Mouse (Mus musculus) forebrain, embryonic 10.5 days (tissue): ENCODE results near the gene Eya4. TPM values are rescaled to one million over a fixed set of nuclear protein-coding genes. Genes with fewer than 3 reads are reported as not detected.

ENCODE experiments used
- DNase-seq: peaks from one replicate; pipeline ENCODE4 v3.0.0-alpha.2; 2017; ENCODE audit warnings: low spot score; ENCODE audit errors: extremely low spot score
- H3K27ac ChIP-seq: fragments of 300-500 bp; sonication (generic); 2 replicates; pipeline ENCODE4 v1.5.1; 2016; ENCODE audit warnings: mild to moderate bottlenecking
- H3K27me3 ChIP-seq: fragments of 300-500 bp; sonication (generic); 2 replicates; pipeline ENCODE4 v1.6.1; 2016; ENCODE audit warnings: mild to moderate bottlenecking; ENCODE audit not compliant: poor library complexity, severe bottlenecking
- H3K36me3 ChIP-seq: fragments of 300-500 bp; sonication (generic); replicated peaks from 2 replicates; pipeline ENCODE4 v1.6.1; 2016; ENCODE audit warnings: mild to moderate bottlenecking, moderate library complexity
- H3K4me1 ChIP-seq: fragments of 300-500 bp; sonication (generic); 2 replicates; pipeline ENCODE4 v1.6.1; 2016
- H3K4me3 ChIP-seq: fragments of 300-500 bp; sonication (generic); 2 replicates; pipeline ENCODE4 v1.5.1; 2016; ENCODE audit warnings: mild to moderate bottlenecking, moderate library complexity
- H3K9me3 ChIP-seq: fragments of 300-500 bp; sonication (generic); 2 replicates; pipeline ENCODE4 v1.6.1; 2016; ENCODE audit warnings: mild to moderate bottlenecking, moderate library complexity
- WGBS: fragments of 180-500 bp; shearing (Covaris S2); methylation state at CpG from one replicate; pipeline ENCODE4 v1.1.7; 2016; 5-methylcytosine and 5-hydroxymethylcytosine counted together
- polyA plus RNA-seq: library from polyadenylated mRNA; unstranded; fragments of >200 nt; fragmentation: Nextera tagmentation; extraction: Ambion mirVana; gene quantifications from 2 replicates; pipeline ENCODE4 v1.2.1, GENCODE M21; 2016

The Eya4 gene
- polyA plus RNA-seq = 5.1 and 6.2 TPM in 2 replicates

DNA sequence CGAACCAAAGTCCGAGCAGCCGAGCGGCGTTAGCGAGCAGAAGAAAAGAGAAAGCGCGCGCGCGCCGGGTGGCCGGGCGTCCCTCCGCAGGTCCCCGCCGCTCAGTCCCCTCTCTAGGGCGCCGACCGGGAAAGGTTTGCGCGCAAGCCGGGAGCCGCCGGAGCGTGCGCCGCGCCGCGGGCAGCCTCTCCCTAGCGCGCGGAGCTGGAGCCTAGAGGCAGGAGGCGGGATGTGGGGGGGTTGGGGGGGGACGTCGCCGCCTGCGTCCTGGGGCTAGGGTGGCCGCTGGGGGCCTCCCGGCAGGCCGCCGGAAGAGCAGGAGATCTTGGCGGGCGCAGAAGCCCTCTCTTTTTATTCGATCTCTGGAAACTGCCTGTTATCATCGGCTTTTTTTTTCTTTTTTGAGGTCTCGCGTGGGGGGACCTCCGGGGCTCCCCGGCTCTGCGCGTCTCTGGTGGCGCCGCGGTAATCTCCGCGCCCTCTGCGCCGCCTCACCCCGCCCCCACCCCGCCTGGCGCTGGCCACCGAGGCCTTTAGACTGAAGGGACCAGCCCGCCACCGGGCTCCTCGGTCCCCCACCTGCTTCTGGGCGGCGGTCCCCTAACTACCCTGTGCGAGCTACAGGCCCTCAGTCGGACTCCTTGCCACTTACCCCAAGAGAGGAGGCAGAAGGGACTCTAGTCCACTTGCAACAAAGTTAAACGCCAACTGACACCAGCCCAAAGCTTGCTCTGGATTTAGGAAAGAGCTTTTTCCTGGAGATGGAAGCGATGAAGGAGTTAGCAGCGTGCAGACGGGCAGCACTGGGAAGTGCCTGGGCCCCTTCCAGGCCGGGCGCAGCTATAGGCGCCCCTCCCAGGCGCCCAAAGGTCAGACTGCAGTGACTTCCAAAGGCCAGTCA is at the start of gene Eya4:
Gene Eya4 (minus strand): TSS at position 776 of the 901 bp plus-strand sequence.
- peak; percentile 69 for DNase-seq
- Histone ChIP-seq H3K4me3 (peak within 1 kb of the TSS; percentile 81), H3K9me3 (no peaks in the 10 kb centered on the region), H3K27ac (peak within 1 kb of the TSS; percentile 97), H3K27me3 (peaks cover 43% of the 10 kb centered on the region), H3K4me1 (peaks cover 47% of the 10 kb centered on the region), H3K36me3 (no peaks in the 10 kb centered on the region)
- WGBS = under 1% methylated on average over 73 of the region's 79 CpGs

GRCm38 (mm10) chr10:23395399-23395798 is 44.8 kb upstream of the Eya4 start:
- no peaks in the 10 kb centered on the region for H3K36me3 ChIP-seq
- no peaks in the 10 kb centered on the region for H3K27me3 ChIP-seq
- no peak overlapping the region for H3K4me3 ChIP-seq
- H3K27ac ChIP-seq = no peak overlapping the region
- no peak for DNase-seq
- WGBS = 87% methylated on average over 3 of the region's 3 CpGs
- H3K9me3 ChIP-seq = no peaks in the 10 kb centered on the region
- peaks cover 10% of the 10 kb centered on the region for H3K4me1 ChIP-seq

- Histone ChIP-seq H3K36me3 (no peaks in the 10 kb centered on the region), H3K4me1 (peaks cover 10% of the 10 kb centered on the region), H3K27me3 (no peaks in the 10 kb centered on the region), H3K4me3 (no peak overlapping the region), H3K9me3 (no peaks in the 10 kb centered on the region), H3K27ac (no peak overlapping the region)
- 92% methylated on average over 11 of the region's 11 CpGs for WGBS
- no peak for DNase-seq
Measured at GRCm38 (mm10) chr10:23394556-23395245, 44.1 kb upstream of the Eya4 start.

DNA sequence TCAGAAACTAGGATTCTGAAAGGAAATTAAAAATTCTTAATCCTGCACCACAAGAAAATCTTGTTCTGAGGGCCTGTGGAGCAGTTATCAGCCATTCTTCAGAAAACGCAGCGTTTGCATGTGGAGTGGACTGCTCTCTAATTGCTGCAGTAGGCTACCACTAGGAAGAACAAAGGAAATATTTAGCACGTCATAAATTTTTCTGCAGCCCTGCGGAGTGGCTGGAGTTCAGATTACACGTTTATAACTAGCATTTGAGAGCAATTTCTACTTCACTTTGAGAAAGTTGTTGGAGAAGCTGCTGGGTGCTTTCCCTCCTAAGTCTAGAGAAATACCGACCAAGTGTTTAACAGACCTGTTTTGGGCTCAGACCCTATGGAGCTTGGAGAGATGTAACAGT is 43.6 kb upstream of the Eya4 start:
- DNase-seq = no peak
- no peaks in the 10 kb centered on the region for H3K9me3 ChIP-seq

DNA sequence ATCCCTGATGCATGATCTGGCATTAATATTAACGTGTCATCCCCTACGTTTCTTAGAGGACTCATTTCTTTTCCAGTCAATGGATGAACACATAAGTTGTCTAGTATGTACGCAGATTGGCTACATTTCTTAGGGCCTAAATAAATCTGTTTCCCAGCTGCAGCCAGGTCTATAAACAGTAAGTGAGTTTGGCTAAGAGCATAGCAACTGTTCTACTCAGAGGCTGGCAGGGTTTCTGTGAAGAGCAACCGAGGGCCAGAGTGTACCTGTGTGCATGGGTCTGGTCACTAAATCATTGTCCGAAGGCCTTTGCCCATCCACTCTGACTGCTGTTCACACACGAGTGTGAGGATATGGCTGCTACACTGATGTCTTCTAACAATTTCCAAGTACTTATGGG is 13.3 kb upstream of the Eya4 start:
- H3K27ac ChIP-seq = no peak overlapping the region
- H3K36me3 ChIP-seq = no peaks in the 10 kb centered on the region
- H3K9me3 ChIP-seq = no peaks in the 10 kb centered on the region
- no peak for DNase-seq
- no peaks in the 10 kb centered on the region for H3K4me1 ChIP-seq
- no peaks in the 10 kb centered on the region for H3K27me3 ChIP-seq
- 92% methylated on average over 6 of the region's 6 CpGs for WGBS
- no peak overlapping the region for H3K4me3 ChIP-seq

More for the DNA sequence above, 43.6 kb upstream of the Eya4 start:
- Histone ChIP-seq H3K36me3 (no peaks in the 10 kb centered on the region), H3K27me3 (no peaks in the 10 kb centered on the region), H3K4me3 (no peak overlapping the region), H3K27ac (no peak overlapping the region), H3K4me1 (peaks cover 10% of the 10 kb centered on the region)
- WGBS = 87% methylated on average over 6 of the region's 6 CpGs

DNA sequence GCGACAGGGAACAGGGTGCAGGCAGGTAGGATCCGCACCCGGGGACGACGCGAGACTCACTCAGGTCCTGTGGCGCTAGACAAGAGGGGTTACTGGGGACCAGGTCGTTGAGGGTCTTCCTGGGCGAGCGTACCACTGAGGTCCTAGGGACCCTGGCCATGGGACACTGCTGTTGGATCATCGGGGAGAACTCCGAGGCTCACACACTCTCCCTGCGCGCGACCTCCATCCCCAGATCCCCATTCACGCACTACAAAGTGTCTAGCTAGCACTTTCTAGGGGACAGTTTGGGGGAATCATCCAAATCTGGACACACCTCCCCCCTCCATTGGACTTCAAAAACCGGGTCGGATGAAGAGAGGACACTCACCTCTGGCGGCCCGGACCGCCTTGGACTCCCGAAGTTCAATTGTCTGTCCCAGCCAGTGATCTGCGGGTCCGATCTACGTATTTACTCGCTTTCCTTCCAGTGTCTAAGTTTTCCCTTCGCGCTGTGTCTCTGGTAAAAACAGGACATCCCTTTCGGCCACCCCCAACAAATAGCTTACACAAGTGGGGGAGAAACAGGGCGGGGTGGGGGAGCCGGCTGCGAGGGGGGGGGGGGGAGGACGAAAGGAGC is 1.1 kb downstream of the Eya4 start:
- no peak for DNase-seq
- H3K27ac ChIP-seq = peak overlapping the region; percentile 97
- H3K27me3 ChIP-seq = peaks cover 43% of the 10 kb centered on the region
- H3K4me3 ChIP-seq = peak overlapping the region; percentile 81
- WGBS = under 1% methylated on average over 32 of the region's 33 CpGs
- peaks cover 44% of the 10 kb centered on the region for H3K4me1 ChIP-seq
- no peaks in the 10 kb centered on the region for H3K36me3 ChIP-seq
- H3K9me3 ChIP-seq = no peaks in the 10 kb centered on the region

GRCm38 (mm10) chr10:23348893-23349391 is 1.6 kb downstream of the Eya4 start:
- H3K4me1 ChIP-seq = peaks cover 39% of the 10 kb centered on the region
- H3K27me3 ChIP-seq = peaks cover 43% of the 10 kb centered on the region
- DNase-seq = peak; percentile 56
- H3K27ac ChIP-seq = peak overlapping the region; percentile 97
- WGBS = under 1% methylated on average over 22 of the region's 22 CpGs
- H3K4me3 ChIP-seq = peak overlapping the region; percentile 81
- no peaks in the 10 kb centered on the region for H3K9me3 ChIP-seq
- H3K36me3 ChIP-seq = no peaks in the 10 kb centered on the region

GRCm38 (mm10) chr10:23348101-23348892 is 2.3 kb downstream of the Eya4 start:
- Histone ChIP-seq H3K4me3 (peak overlapping the region; percentile 81), H3K9me3 (no peaks in the 10 kb centered on the region), H3K27me3 (peaks cover 43% of the 10 kb centered on the region), H3K27ac (peak overlapping the region; percentile 97), H3K4me1 (peaks cover 39% of the 10 kb centered on the region), H3K36me3 (no peaks in the 10 kb centered on the region)
- DNase-seq = peak; percentile 30
- under 1% methylated on average over 34 of the region's 34 CpGs for WGBS

DNA sequence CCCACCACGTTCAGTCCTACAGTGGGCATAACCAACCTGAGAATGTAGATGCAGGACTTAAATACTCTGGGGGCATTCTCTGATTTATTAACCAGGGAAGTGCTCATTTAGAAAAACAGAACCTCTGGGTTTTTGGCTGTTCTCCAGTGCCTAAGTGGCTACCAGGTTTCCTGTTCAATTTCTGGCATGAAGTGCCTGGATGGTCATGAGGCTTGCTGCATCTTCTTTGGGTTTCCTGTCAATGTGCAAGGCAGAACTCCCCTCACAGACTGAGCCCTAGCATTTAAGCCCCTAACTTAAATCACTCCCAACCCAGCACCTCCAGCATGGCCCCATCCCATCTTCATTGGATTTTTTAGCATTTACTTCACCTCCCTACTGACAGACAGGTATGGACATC is 13.3 kb downstream of the Eya4 start:
- no peaks in the 10 kb centered on the region for H3K27me3 ChIP-seq
- no peak for DNase-seq
- H3K4me1 ChIP-seq = peaks cover 11% of the 10 kb centered on the region
- no peak overlapping the region for H3K27ac ChIP-seq
- 93% methylated on average over 1 of the region's 1 CpGs for WGBS
- no peak overlapping the region for H3K4me3 ChIP-seq
- no peaks in the 10 kb centered on the region for H3K9me3 ChIP-seq
- H3K36me3 ChIP-seq = no peaks in the 10 kb centered on the region

GRCm38 (mm10) chr10:23332768-23333167 is 17.8 kb downstream of the Eya4 start:
- no peaks in the 10 kb centered on the region for H3K36me3 ChIP-seq
- peaks cover 10% of the 10 kb centered on the region for H3K4me1 ChIP-seq
- no peak overlapping the region for H3K27ac ChIP-seq
- no peak for DNase-seq
- 88% methylated on average over 5 of the region's 5 CpGs for WGBS
- H3K9me3 ChIP-seq = no peaks in the 10 kb centered on the region
- no peak overlapping the region for H3K4me3 ChIP-seq
- H3K27me3 ChIP-seq = no peaks in the 10 kb centered on the region

DNA sequence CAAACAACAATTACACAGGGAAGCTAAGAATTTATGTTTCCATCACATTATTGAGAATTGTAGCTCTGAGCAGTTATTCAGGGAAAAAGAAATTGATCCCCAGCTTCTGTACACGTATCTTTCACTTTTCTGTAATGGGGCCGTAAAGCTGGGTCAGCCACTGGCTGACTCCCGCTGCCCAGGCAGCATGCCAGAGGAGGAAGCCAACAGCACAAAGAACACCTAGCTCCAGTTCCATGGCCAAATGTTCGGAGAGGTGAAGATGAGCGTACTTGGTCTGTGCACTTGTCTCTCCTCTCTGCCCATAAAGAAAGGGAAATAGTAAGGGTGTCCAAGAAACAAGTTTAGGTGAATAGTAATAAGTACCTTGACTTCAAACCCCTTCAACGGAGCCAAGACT is 22.9 kb downstream of the Eya4 start:
- Histone ChIP-seq H3K27ac (no peak overlapping the region), H3K9me3 (no peaks in the 10 kb centered on the region), H3K4me1 (peaks cover 10% of the 10 kb centered on the region), H3K4me3 (no peak overlapping the region), H3K27me3 (no peaks in the 10 kb centered on the region), H3K36me3 (no peaks in the 10 kb centered on the region)
- 95% methylated on average over 6 of the region's 6 CpGs for WGBS
- no peak for DNase-seq

- no peak for DNase-seq
- H3K36me3 ChIP-seq = no peaks in the 10 kb centered on the region
- 85% methylated on average over 4 of the region's 4 CpGs for WGBS
- H3K4me1 ChIP-seq = no peaks in the 10 kb centered on the region
- H3K27ac ChIP-seq = no peak overlapping the region
- H3K4me3 ChIP-seq = no peak overlapping the region
- H3K27me3 ChIP-seq = no peaks in the 10 kb centered on the region
- H3K9me3 ChIP-seq = no peaks in the 10 kb centered on the region
Measured at GRCm38 (mm10) chr10:23322275-23322674, 28.3 kb downstream of the Eya4 start.
